Mouse (Mus musculus) spleen, adult 12 weeks (tissue): Measurements from ENCODE around the gene Acvr2b.

Experiments used
- DNase-seq: peaks from one replicate; pipeline ENCODE4 v3.0.0; 2022; ENCODE audit warnings: low spot score

Gene Acvr2b

DNA sequence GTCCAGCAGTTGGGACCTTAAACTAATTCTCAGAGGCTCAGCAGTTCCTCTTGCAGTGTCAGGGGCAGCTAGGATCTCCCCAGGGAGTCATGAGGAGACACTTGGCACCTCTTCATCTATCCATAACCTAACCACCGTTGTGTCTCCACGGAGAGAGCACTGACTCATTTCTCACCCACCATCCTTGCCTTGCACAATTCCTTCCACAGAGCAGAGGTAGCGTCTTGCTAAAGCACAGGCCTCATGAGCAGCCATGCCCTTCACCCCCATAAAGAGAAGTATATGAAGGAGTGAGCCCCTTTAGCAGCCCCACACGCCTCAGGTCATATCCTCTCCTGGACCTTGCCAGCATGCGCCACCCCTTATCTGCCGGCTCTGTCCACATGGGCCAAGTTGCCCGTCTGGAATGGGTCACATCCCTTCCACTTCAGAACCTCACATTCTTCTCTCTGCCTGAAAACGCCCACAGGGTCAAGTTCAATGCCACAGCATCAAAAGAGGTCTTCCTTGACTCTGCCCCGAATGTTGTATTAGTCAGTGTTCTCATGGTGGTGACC lies 71.8 kb downstream of the Acvr2b start:
- DNase-seq: no peak

DNA sequence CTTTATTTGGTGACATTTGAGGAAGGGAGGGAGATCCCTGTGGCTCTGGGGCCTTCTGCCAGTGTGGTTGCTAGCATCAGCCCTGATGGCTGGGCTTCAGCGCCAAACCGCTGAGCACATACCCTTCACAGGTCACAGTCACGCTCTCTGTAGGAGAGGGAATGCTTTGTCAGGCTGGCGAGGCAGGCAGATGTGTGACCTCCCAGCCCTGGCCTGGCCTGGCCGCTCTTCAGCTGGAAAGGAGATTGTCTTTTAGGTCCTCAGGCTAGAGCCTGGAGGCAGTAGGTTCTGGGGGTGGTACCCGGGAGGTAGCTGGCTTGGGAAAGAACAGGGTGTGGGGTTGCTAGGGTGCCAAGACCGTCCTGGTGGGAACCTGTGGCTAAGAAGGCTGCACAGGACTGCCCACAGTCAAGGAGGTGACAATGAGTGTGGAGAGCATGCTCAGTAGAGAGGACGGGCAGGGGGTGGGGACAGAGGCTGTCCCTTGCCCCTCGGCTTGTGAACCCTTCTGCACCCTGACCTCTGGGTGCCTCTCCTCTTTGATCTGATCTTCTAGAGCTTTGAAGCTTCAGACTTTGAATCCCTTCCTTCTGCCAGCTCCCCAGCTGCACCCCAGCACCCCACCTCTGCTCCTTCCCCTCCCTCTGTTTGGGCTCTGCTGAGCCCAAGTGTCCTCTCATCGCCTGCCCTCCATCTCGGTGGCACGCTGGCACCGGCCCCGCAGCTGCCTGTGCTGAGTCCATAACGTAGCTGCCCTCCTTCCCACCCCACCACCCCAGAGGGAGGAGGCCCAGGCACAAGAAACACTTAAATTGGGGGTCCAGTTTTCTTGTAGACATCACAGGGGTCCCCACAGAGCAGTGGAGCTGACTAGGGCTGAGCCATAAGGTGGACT lies 73.0 kb downstream of the Acvr2b start:
- no peak for DNase-seq

DNA sequence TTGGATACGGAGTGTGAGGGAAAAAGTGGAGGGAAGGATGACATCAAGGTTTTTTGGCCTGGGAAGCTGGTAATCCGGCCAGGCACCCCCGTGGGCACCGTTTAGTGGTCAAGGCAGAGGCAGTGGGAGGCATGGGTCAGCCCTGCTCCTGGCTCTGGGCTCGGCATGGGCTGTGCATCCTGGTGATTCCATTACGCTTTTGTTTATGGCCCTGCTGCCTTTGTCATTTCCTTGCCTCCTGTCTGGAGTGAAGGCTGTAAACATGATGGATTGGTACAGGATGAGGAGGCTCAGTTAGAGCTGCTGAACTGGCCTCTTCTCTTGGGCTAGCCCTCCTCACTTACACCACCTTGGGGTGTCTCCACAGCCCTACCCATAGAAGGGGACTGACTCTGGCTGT lies 75.8 kb downstream of the Acvr2b start:
- DNase-seq: no peak

DNA sequence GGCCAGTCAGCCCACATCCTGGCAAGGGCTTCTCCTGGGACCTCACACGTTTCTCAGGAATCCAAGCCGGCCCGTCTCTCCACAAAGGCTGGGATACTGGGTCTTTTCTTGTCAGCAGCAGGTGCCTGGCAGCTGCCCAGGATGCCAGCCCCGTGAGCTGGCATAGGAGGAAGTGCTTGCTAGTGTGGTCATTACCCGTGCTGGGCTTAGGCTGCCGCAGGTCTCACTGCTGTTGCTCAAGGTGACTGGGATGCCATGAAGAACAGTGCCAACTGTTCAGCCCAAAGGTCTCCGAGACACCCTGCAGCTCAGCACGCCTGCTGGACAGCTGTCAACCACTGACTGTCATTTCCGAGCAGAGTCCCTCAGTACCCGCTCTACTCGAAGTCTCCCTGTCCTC lies 76.4 kb downstream of the Acvr2b start:
- DNase-seq: no peak

DNA sequence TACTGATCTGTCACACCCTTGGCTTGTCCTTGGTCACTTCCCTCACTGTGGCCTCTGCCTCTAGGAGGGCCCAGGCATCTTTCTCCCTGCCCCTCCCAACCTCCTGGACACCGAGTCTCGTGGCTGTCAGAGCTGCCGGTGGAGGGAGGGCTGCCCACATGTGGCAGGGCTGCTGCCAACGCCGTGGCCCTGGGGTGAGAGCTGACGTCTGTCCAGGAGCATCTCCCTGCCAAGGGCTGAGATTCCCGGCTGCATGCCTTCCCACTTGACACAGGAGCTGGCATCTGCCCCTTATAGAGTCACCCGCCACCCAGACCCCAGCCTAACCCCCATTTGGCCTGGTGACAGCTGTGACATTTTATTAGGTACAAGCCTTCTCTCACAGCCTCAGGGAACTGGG lies 77.4 kb downstream of the Acvr2b start:
- DNase-seq: no peak

DNA sequence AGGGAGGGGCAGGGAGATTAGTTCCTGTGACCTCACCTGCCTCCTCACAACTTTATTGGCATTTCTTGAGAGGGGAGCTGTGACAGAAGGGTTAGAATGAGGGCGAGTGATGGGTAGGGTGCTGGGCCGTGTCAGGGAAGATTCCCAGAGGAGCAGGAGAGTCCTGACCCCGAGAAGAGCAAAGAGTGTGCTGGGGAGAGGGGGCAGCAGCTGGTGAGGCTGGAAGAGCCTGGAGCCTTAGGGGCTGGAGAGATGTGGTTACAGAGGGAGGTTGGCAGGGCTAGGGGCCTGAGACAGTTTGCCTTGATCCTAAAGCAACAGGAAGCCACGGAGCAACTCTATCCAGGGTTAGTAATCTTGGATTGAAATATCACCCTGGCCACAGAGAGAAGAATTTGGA lies 79.7 kb downstream of the Acvr2b start:
- no peak for DNase-seq

DNA sequence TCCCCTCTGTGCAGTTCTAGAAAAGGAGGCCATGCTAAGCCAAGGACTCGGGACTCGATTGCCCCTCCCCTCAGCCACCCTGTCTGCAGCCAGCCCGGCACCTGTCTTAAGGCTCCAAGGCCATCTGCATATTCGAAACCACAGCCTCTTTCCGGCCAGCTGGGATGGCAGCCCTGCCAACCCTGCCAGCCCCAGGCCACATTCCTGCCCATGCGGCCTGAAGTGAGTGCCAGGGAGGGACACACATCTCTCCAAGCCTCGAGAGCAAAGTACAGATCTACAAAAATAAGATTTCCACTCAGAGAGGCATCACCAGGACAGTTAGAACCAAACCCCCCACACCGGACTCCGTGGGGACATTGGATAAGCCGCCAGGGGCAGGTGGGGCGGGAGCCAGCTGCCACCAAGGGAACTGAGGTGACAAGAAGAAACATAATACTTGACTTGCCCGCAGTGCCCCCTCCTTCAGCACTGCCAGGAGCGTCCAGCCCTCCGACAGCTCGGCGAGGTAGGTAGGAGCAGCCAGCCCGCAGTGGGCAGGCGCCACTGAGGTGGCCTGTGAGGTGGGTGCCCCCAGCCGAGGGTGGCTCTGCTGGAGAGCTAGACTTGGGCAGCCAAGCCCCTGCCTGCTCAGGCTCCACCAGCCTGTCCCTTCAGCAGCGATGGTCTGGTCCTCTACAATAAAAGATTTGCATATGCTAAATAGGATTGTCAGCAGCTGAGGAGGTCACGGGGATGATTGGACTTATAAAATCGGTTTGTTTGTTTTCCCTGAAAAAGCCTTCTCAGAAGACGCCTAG lies 81.8 kb downstream of the Acvr2b start:
- no peak for DNase-seq

- DNase-seq: no peak
Observed at GRCm38 (mm10) chr9:119484420-119484819, 82.5 kb downstream of the Acvr2b start.
